Mouse (Mus musculus) B cell, adult 62 days (primary cell): Measurements from ENCODE around the gene Slc10a7. TPM values are rescaled to one million over a fixed set of nuclear protein-coding genes. Genes with fewer than 3 reads are reported as not detected.

ENCODE experiments used
- total RNA-seq: library from RNA; stranded (reverse); gene quantifications from 4 replicates; pipeline ENCODE4 v1.2.4, GENCODE M21; 2023

Gene Slc10a7
- total RNA-seq: 32.1 to 39.4 TPM (median 37.0 TPM) in 4 replicates

GRCm38 (mm10) chr8:78509273-78510031 is at the start of gene Slc10a7:
Gene Slc10a7 (plus strand): TSS chr8:78509346.

GRCm38 (mm10) chr8:78508719-78509272 is 350 bp upstream of the Slc10a7 start, which contains the start of gene Rbmxl1:
Gene Rbmxl1 (minus strand): TSS chr8:78508898.

Other genes with a start within 250 kb of the Slc10a7 start
- gene Pou4f2, start 72.7 kb upstream of the Slc10a7 start, total RNA-seq: not detected in 4 replicates
- 90.7 to 103 TPM (median 93.1 TPM) in 4 replicates for gene Rbmxl1, start 448 bp upstream of the Slc10a7 start, total RNA-seq